Mouse (Mus musculus): Measurements from ENCODE around the gene Klhl30. TPM values are rescaled to one million over a fixed set of nuclear protein-coding genes. Genes with fewer than 3 reads are reported as not detected.

Gene Klhl30
- polyA plus RNA-seq, 1 experiment from 2014 or later, result 0.46 TPM

DNA sequence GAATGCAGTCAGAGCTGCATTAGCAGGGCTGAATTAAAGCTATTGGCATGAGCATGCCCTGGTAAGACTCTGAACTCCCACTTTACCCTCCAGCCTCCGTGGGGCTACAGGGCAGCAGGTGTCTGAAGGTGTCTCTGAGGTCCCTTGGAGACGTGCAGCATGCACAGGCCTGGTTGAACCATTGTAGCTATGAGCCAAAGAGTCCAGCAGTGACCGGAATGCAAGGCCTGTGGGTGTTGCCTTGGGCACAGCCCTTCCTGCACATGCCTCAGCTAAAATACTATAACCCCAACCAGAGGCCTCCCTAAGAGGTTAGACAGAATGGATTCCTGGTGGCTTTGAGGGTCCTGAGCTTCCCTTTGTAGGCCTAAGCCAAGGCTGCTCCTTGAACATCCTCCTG is 433 bp downstream of the Klhl30 start:
- Histone ChIP-seq H3K9me3 (replicated peaks; ENCODE audit: control insufficient read depth, low read length) (no peaks in the 10 kb centered on the region), H3K4me3 (ENCODE audit: low read depth, low read length) (no peak overlapping the region), H3K9ac (ENCODE audit: low read depth, low read length) (no peak overlapping the region), H3K4me1 (ENCODE audit: control insufficient read depth, low read depth, low read length) (no peaks in the 10 kb centered on the region), H3K36me3 (ENCODE audit: control insufficient read depth, insufficient read depth) (no peaks in the 10 kb centered on the region), H3K4me2 (ENCODE audit: low read depth, low read length) (no peak overlapping the region), H3K27ac (ENCODE audit: low read length) (no peak overlapping the region), H3K27me3 (ENCODE audit: control insufficient read depth, insufficient read depth, low read depth, low read length) (peaks cover 5% of the 10 kb centered on the region)
- WGBS (ENCODE audit: insufficient replicate concordance), result 54% methylated on average over 3 of the region's 3 CpGs
- no peak for ATAC-seq (ENCODE audit: low read depth)

DNA sequence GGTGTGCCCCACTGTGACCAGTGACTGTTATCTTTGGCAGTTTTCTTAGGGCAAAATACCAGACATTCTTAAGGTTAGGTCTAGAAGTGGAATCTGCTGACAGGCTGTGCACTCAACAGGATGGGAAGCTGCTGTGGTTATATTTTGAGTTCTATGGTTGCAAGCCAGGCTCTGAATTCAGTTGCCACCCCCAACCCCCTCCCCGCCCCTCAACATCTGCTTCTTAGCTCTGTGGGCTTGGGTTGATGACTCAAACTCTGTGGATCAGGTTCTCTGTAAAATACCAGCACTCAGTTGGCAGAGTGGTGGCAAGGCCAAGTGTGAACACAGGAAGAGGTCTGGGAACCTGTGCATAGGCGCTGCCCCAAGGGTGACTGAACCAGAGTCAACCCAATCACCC is 1.5 kb downstream of the Klhl30 start:
- H3K36me3 ChIP-seq (ENCODE audit: control insufficient read depth, insufficient read depth), result no peaks in the 10 kb centered on the region
- no peak overlapping the region for H3K4me2 ChIP-seq (ENCODE audit: low read depth, low read length)
- H3K4me3 ChIP-seq (ENCODE audit: low read depth, low read length), result no peak overlapping the region
- no peaks in the 10 kb centered on the region for H3K9me3 ChIP-seq (replicated peaks; ENCODE audit: control insufficient read depth, low read length)
- no peaks in the 10 kb centered on the region; the same call in 1 of the 2 replicates for H3K27me3 ChIP-seq (ENCODE audit: control insufficient read depth, insufficient read depth, low read depth, low read length)
- no peaks in the 10 kb centered on the region for H3K4me1 ChIP-seq (ENCODE audit: control insufficient read depth, low read depth, low read length)
- WGBS (ENCODE audit: insufficient replicate concordance), result 55% methylated on average over 2 of the region's 2 CpGs
- no peak overlapping the region for H3K9ac ChIP-seq (ENCODE audit: low read depth, low read length)
- ATAC-seq (ENCODE audit: low read depth), result no peak
- no peak overlapping the region for H3K27ac ChIP-seq (ENCODE audit: low read length)

- no peak overlapping the region for H3K27ac ChIP-seq (ENCODE audit: low read length)
- H3K36me3 ChIP-seq (ENCODE audit: control insufficient read depth, insufficient read depth), result no peaks in the 10 kb centered on the region
- H3K4me2 ChIP-seq (ENCODE audit: low read depth, low read length), result no peak overlapping the region
- ATAC-seq (ENCODE audit: low read depth), result no peak
- H3K4me1 ChIP-seq (ENCODE audit: control insufficient read depth, low read depth, low read length), result no peaks in the 10 kb centered on the region
- H3K9ac ChIP-seq (ENCODE audit: low read depth, low read length), result no peak overlapping the region
- no peak overlapping the region for H3K4me3 ChIP-seq (ENCODE audit: low read depth, low read length)
- no peaks in the 10 kb centered on the region for H3K9me3 ChIP-seq (replicated peaks; ENCODE audit: control insufficient read depth, low read length)
- WGBS (ENCODE audit: insufficient replicate concordance), result 68% methylated on average over 11 of the region's 11 CpGs
- no peaks in the 10 kb centered on the region for H3K27me3 ChIP-seq (ENCODE audit: control insufficient read depth, insufficient read depth, low read depth, low read length)
These were observed 5.3 kb downstream of the Klhl30 start for GRCm38 (mm10) chr1:91356105-91356504.

GRCm38 (mm10) chr1:91362113-91362512 is 11.3 kb downstream of the Klhl30 start:
- ATAC-seq (ENCODE audit: low read depth), result no peak
- WGBS (ENCODE audit: insufficient replicate concordance), result 53% methylated on average over 5 of the region's 5 CpGs
- Histone ChIP-seq H3K27ac (ENCODE audit: low read length) (no peak overlapping the region), H3K9ac (ENCODE audit: low read depth, low read length) (no peak overlapping the region), H3K27me3 (ENCODE audit: control insufficient read depth, insufficient read depth, low read depth, low read length) (no peaks in the 10 kb centered on the region), H3K4me1 (ENCODE audit: control insufficient read depth, low read depth, low read length) (peaks cover 12% of the 10 kb centered on the region), H3K4me2 (ENCODE audit: low read depth, low read length) (no peak overlapping the region), H3K4me3 (ENCODE audit: low read depth, low read length) (no peak overlapping the region), H3K9me3 (replicated peaks; ENCODE audit: control insufficient read depth, low read length) (no peaks in the 10 kb centered on the region), H3K36me3 (ENCODE audit: control insufficient read depth, insufficient read depth) (no peaks in the 10 kb centered on the region)

DNA sequence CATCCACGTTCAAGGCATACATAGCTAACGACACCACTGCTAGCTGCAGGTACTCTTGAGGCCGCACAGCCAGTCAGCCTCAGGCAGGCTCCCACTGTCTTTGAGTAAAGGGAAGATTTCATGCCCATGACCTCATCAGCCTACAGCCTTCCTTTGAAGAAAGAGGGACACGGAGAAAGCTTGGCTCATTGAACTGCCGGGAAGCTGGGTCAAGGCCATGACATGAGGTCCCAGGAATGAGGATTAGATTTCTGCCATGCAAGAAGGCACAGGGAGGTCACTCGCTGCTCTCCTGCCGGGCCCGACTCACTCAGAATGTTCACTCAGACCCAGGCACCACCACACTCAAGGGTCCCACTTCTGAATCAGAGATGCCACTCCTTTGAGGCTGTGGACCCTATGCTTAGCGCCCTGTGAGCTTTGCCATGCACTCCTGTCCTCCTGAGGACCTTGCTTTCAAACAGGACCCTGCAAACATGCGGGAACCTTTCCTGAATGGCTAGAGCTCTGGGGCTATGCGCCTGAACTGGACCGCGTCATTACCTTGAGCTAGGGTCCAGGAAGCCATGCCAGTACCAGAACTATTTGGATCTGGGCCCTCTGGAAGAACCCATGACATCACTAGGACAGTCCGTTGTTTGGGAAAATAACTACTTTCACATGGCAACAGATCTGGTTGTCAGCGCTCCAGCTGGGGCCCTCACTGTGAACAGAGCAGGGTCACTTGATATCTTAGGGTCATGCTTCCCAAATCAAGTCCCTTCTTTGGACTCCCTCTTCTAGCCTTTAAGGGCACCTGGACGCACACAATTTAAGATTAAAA is 14.2 kb downstream of the Klhl30 start:
- H3K9ac ChIP-seq (ENCODE audit: low read depth, low read length), result no peak overlapping the region
- no peak overlapping the region for H3K4me2 ChIP-seq (ENCODE audit: low read depth, low read length)
- peaks cover 17% of the 10 kb centered on the region for H3K4me1 ChIP-seq (ENCODE audit: control insufficient read depth, low read depth, low read length)
- H3K4me3 ChIP-seq (ENCODE audit: low read depth, low read length), result no peak overlapping the region
- no peak overlapping the region for H3K27ac ChIP-seq (ENCODE audit: low read length)
- H3K36me3 ChIP-seq (ENCODE audit: control insufficient read depth, insufficient read depth), result no peaks in the 10 kb centered on the region
- no peaks in the 10 kb centered on the region for H3K9me3 ChIP-seq (replicated peaks; ENCODE audit: control insufficient read depth, low read length)
- no peaks in the 10 kb centered on the region for H3K27me3 ChIP-seq (ENCODE audit: control insufficient read depth, insufficient read depth, low read depth, low read length)
- no peak for ATAC-seq (ENCODE audit: low read depth)
- WGBS (ENCODE audit: insufficient replicate concordance), result 86% methylated on average over 16 of the region's 16 CpGs

GRCm38 (mm10) chr1:91365816-91366214 is 15.0 kb downstream of the Klhl30 start:
- H3K4me3 ChIP-seq (ENCODE audit: low read depth, low read length), result peak overlapping the region; percentile 79
- peak overlapping the region; percentile 95 for H3K4me2 ChIP-seq (ENCODE audit: low read depth, low read length)
- no peaks in the 10 kb centered on the region for H3K9me3 ChIP-seq (replicated peaks; ENCODE audit: control insufficient read depth, low read length)
- no peak for ATAC-seq (ENCODE audit: low read depth)
- peaks cover 17% of the 10 kb centered on the region for H3K4me1 ChIP-seq (ENCODE audit: control insufficient read depth, low read depth, low read length)
- peak overlapping the region; percentile 88 for H3K9ac ChIP-seq (ENCODE audit: low read depth, low read length)
- no peaks in the 10 kb centered on the region for H3K27me3 ChIP-seq (ENCODE audit: control insufficient read depth, insufficient read depth, low read depth, low read length)
- 33% methylated on average over 8 of the region's 8 CpGs for WGBS (ENCODE audit: insufficient replicate concordance)
- H3K27ac ChIP-seq (ENCODE audit: low read length), result no peak overlapping the region
- 0 out of 2 replicates have a peak, but pooled peaks cover 5% of the 10 kb centered on the region for H3K36me3 ChIP-seq (ENCODE audit: control insufficient read depth, insufficient read depth)

GRCm38 (mm10) chr1:91366215-91367108 is 15.6 kb downstream of the Klhl30 start, which contains the start of gene Erfe:
Gene Erfe (plus strand): TSS chr1:91366430.
- under 1% methylated on average over 68 of the region's 68 CpGs for WGBS (ENCODE audit: insufficient replicate concordance)
- Histone ChIP-seq H3K4me2 (ENCODE audit: low read depth, low read length) (peak within 1 kb of the TSS; percentile 95), H3K9me3 (replicated peaks; ENCODE audit: control insufficient read depth, low read length) (no peaks in the 10 kb centered on the region), H3K27me3 (ENCODE audit: control insufficient read depth, insufficient read depth, low read depth, low read length) (no peaks in the 10 kb centered on the region), H3K36me3 (ENCODE audit: control insufficient read depth, insufficient read depth) (peaks cover 6% of the 10 kb centered on the region; the same call in 1 of the 2 replicates), H3K9ac (ENCODE audit: low read depth, low read length) (peak within 1 kb of the TSS; percentile 88), H3K4me3 (ENCODE audit: low read depth, low read length) (peak within 1 kb of the TSS; percentile 79), H3K27ac (ENCODE audit: low read length) (peak within 1 kb of the TSS; percentile 63), H3K4me1 (ENCODE audit: control insufficient read depth, low read depth, low read length) (peaks cover 17% of the 10 kb centered on the region)
- ATAC-seq (ENCODE audit: low read depth), result peak; percentile 90

DNA sequence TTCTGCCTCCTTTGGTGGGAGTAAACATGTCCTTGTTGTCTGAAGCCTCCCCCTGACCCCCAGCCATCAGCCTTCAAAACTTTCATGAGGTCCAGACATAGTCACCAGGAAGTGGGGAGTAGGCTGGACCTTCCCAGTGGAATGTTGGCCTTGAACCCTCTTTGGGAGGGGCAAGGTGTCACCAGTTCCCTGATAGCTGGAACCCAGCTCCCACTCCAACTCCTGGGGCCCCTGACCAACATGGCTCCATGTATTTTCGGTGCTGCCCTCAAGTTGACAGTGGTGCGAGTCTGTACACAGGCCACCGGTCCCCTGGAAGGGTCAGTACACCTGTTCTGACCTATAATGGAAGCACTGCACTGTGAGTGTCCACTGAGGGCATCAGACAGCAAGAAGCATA is 16.5 kb downstream of the Klhl30 start:
- ATAC-seq (ENCODE audit: low read depth), result no peak
- Histone ChIP-seq H3K4me1 (ENCODE audit: control insufficient read depth, low read depth, low read length) (peaks cover 17% of the 10 kb centered on the region), H3K4me3 (ENCODE audit: low read depth, low read length) (peak overlapping the region; percentile 79), H3K36me3 (ENCODE audit: control insufficient read depth, insufficient read depth) (peaks cover 14% of the 10 kb centered on the region), H3K27me3 (ENCODE audit: control insufficient read depth, insufficient read depth, low read depth, low read length) (no peaks in the 10 kb centered on the region), H3K4me2 (ENCODE audit: low read depth, low read length) (peak overlapping the region; percentile 95), H3K27ac (ENCODE audit: low read length) (no peak overlapping the region; the same call in 1 of the 2 replicates), H3K9ac (ENCODE audit: low read depth, low read length) (peak overlapping the region; percentile 35), H3K9me3 (replicated peaks; ENCODE audit: control insufficient read depth, low read length) (no peaks in the 10 kb centered on the region)
- 89% methylated on average over 3 of the region's 3 CpGs for WGBS (ENCODE audit: insufficient replicate concordance)
